Mouse (Mus musculus) MEL (cell line): ENCODE measurements at regions not wholly inside any gene's neighbourhood (a gene's known extent, or its start where the extent isn't known, plus 50 kb on each side); places are given as distances from the start of the nearest gene placed in this dataset.

Experiments used
- CTCF ChIP-seq, 3 experiments: IDR thresholded peaks in 2 of 3; conservative IDR thresholded peaks in 1 of 3; 2 replicates each; pipeline ENCODE4 v1.5.1; 2011 to 2012; ENCODE audit warnings: low read length in 3 of 3, low read depth in 2 of 3, mild to moderate bottlenecking in 2 of 3, improper control_type of control experiment in 1 of 3, inconsistent platforms in 1 of 3, mixed read lengths in 1 of 3, moderate library complexity in 1 of 3; ENCODE audit not compliant: control insufficient read depth in 1 of 3, insufficient read depth in 1 of 3, poor library complexity in 1 of 3, severe bottlenecking in 1 of 3
- E2F4 ChIP-seq: IDR thresholded peaks from 2 replicates; pipeline ENCODE4 v1.6.1; 2011; ENCODE audit warnings: low read depth, low read length, improper control_type of control experiment, borderline replicate concordance
- ELF1 ChIP-seq: IDR thresholded peaks from 2 replicates; pipeline ENCODE4 v1.6.1; 2014; ENCODE audit warnings: low read depth, mild to moderate bottlenecking, inconsistent platforms, low read length, improper control_type of control experiment, moderate library complexity
- EP300 ChIP-seq, 2 experiments: IDR thresholded peaks; 2 replicates each; pipeline ENCODE4 v1.6.1; 2011; ENCODE audit warnings: improper control_type of control experiment in 2 of 2, low read length in 2 of 2, low read depth in 1 of 2, mild to moderate bottlenecking in 1 of 2
- GATA1 ChIP-seq: IDR thresholded peaks from 2 replicates; pipeline ENCODE4 v1.6.1; 2011; ENCODE audit warnings: low read depth, low read length, improper control_type of control experiment
- JUND ChIP-seq: IDR thresholded peaks from 2 replicates; pipeline ENCODE4 v1.6.1; 2011; ENCODE audit warnings: low read depth, mild to moderate bottlenecking, improper control_type of control experiment, low read length
- KAT2A ChIP-seq: conservative IDR thresholded peaks from 2 replicates; pipeline ENCODE4 v1.6.1; 2012; ENCODE audit warnings: low read depth, low read length, improper control_type of control experiment, inconsistent platforms
- MAX ChIP-seq: IDR thresholded peaks from 2 replicates; pipeline ENCODE4 v1.6.1; 2011; ENCODE audit warnings: low read length, improper control_type of control experiment
- MAZ ChIP-seq: IDR thresholded peaks from 2 replicates; pipeline ENCODE4 v1.6.1; 2012; ENCODE audit warnings: low read depth, mild to moderate bottlenecking, inconsistent platforms, low read length, improper control_type of control experiment
- NRF1 ChIP-seq: IDR thresholded peaks from 2 replicates; pipeline ENCODE4 v1.6.1; 2014; ENCODE audit warnings: low read depth, mild to moderate bottlenecking, inconsistent platforms, low read length, improper control_type of control experiment, moderate library complexity; ENCODE audit not compliant: poor library complexity, insufficient read depth, severe bottlenecking
- POLR2A ChIP-seq, 2 experiments: IDR thresholded peaks; 2 replicates each; pipeline ENCODE4 v1.6.1; 2011 to 2012; ENCODE audit warnings: low read length in 2 of 2, mild to moderate bottlenecking in 2 of 2, control low read depth in 1 of 2, improper control_type of control experiment in 1 of 2, low read depth in 1 of 2, moderate library complexity in 1 of 2; ENCODE audit not compliant: control insufficient read depth in 1 of 2, insufficient read depth in 1 of 2, poor library complexity in 1 of 2
- TAL1 ChIP-seq: IDR thresholded peaks from 2 replicates; pipeline ENCODE4 v1.6.1; 2012; ENCODE audit warnings: mild to moderate bottlenecking, inconsistent platforms, low read length, moderate library complexity, mixed read lengths
- ZC3H11A ChIP-seq: IDR thresholded peaks from 2 replicates; pipeline ENCODE4 v1.6.1; 2012; ENCODE audit warnings: low read depth, mild to moderate bottlenecking, inconsistent platforms, low read length, improper control_type of control experiment

DNA sequence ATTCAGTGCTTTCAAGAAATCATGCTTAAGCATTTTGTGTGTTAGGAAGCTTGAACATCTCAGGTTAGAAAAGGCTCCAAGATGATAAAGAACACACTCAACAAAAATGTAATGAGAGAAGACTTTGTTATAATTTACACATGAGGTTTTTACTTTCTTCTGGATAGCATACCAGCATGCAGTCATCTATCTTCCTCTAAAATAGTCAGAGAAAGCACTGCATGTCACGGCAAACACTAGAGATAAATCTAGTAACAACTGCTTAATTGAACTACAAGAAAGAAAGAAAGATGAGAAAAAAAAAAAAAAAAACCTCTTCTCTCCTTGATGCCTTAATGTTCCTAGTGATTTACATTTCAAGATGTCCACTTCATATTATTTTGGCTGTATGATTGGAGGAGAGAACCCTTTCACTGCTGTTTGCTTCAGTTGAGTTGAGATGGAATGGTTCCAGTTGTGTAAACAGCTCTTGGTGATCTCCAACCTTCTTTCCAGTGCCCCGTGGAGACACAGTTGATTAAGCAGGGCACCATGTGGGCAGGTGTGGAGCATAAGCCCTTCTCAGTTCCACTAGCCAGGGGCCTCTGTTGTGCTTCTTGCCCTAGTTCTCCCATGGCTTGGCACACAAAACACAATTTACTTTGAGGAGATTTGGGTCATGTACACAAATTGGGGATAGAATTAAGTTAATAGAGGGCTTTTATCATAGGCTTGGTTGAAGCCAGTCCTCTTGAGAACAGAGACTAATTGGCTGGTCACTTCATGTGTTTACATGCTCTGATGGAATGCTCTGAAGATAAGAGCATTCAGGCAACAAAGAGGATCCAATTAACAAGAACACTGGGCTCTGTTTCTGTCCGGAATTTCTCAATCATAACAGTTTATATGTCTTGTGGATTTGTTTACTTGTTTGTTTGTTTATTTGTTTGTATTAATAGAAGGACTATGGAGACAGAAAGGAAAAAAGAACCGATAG lies 81.1 kb upstream of the Sema3d start:
- no peak for TF ChIP-seq POLR2A (IDR thresholded peaks at IDR 0.05; ENCODE audit: control insufficient read depth in 1 of 2, insufficient read depth in 1 of 2, low read depth in 1 of 2, low read length in 2 of 2, poor library complexity in 1 of 2)
- no peak for TF ChIP-seq CTCF (IDR thresholded peaks at IDR 0.05 in 2 of 3, conservative IDR thresholded peaks at IDR 0.05 in 1 of 3; ENCODE audit: control insufficient read depth in 1 of 3, insufficient read depth in 1 of 3, low read depth in 2 of 3, low read length in 3 of 3, poor library complexity in 1 of 3, severe bottlenecking in 1 of 3)
- TF ChIP-seq GATA1: no peak
- no peak for TF ChIP-seq ELF1
- TF ChIP-seq ZC3H11A: no peak
- TF ChIP-seq MAX: no peak
- no peak for TF ChIP-seq E2F4
- no peak for TF ChIP-seq NRF1
- TF ChIP-seq EP300 (IDR thresholded peaks at IDR 0.05; ENCODE audit: low read depth in 1 of 2, low read length in 2 of 2): no peak
- TF ChIP-seq TAL1: no peak
- TF ChIP-seq JUND: no peak
- no peak for TF ChIP-seq KAT2A
- TF ChIP-seq MAZ: no peak
